Mouse (Mus musculus) liver, adult 2 months (tissue): Measurements from ENCODE around the gene Lzts2. TPM values are rescaled to one million over a fixed set of nuclear protein-coding genes. Genes with fewer than 3 reads are reported as not detected.

Experiments used
- DNase-seq: peaks from one replicate; pipeline ENCODE4 v3.0.0-alpha.2; 2011; ENCODE audit warnings: low read depth, low spot score; ENCODE audit errors: extremely low read depth
- H3K27ac ChIP-seq: fragments of 200-500 bp; replicated peaks from 2 replicates; pipeline ENCODE4 v1.5.1; 2012; ENCODE audit warnings: low read depth, mild to moderate bottlenecking, control low read depth, inconsistent platforms, low read length; ENCODE audit not compliant: insufficient read depth
- H3K27me3 ChIP-seq: fragments of 200-500 bp; 2 replicates; pipeline ENCODE4 v1.6.1; 2012; ENCODE audit warnings: mild to moderate bottlenecking, moderate library complexity, low read length, inconsistent platforms; ENCODE audit not compliant: control insufficient read depth, insufficient read depth
- H3K36me3 ChIP-seq: fragments of 200-500 bp; 2 replicates; pipeline ENCODE4 v1.6.1; 2012; ENCODE audit warnings: low read length, inconsistent platforms; ENCODE audit not compliant: control insufficient read depth, insufficient read depth
- H3K4me1 ChIP-seq: fragments of 200-500 bp; 2 replicates; pipeline ENCODE4 v1.6.1; 2011; ENCODE audit warnings: low read length; ENCODE audit not compliant: control insufficient read depth, insufficient read depth
- H3K4me3 ChIP-seq: fragments of 200-500 bp; 2 replicates; pipeline ENCODE4 v1.5.1; 2011; ENCODE audit warnings: low read depth, mild to moderate bottlenecking, control low read depth, low read length, moderate library complexity; ENCODE audit not compliant: insufficient read depth
- H3K79me2 ChIP-seq: fragments of 200-500 bp; 2 replicates; pipeline ENCODE4 v1.6.1; 2012; ENCODE audit warnings: inconsistent platforms, mild to moderate bottlenecking, low read length, moderate library complexity; ENCODE audit not compliant: control insufficient read depth, insufficient read depth
- H3K9ac ChIP-seq: fragments of 200-500 bp; 2 replicates; pipeline ENCODE4 v1.6.1; 2012; ENCODE audit warnings: low read depth, mild to moderate bottlenecking, control low read depth, inconsistent platforms, low read length
- CTCF ChIP-seq: fragments of 200-500 bp; IDR thresholded peaks from 2 replicates; pipeline ENCODE4 v1.5.1; 2011; ENCODE audit warnings: low read depth, low read length, control low read depth
- POLR2A ChIP-seq: fragments of 200-500 bp; IDR thresholded peaks from 2 replicates; pipeline ENCODE4 v1.6.1; 2011; ENCODE audit warnings: low read length, control low read depth; ENCODE audit not compliant: insufficient read depth; ENCODE audit errors: extremely low read depth
- WGBS: fragments of 180-500 bp; shearing (Covaris S2); methylation state at CpG from one replicate; pipeline ENCODE4 v1.1.7; 2018; 5-methylcytosine and 5-hydroxymethylcytosine counted together
- polyA plus RNA-seq: library from polyadenylated mRNA; depleted of rRNA; stranded (reverse); fragments of >200 nt; gene quantifications from 2 replicates; pipeline ENCODE4 v1.2.3, GENCODE M21; 2012
- total RNA-seq: library from RNA; depleted of rRNA; stranded (reverse); fragments of >200 nt; gene quantifications from 2 replicates; pipeline ENCODE4 v1.2.3, GENCODE M21; 2014

The Lzts2 gene
- total and polyA plus RNA-seq, 2 experiments = 3.4 to 14.3 TPM

DNA sequence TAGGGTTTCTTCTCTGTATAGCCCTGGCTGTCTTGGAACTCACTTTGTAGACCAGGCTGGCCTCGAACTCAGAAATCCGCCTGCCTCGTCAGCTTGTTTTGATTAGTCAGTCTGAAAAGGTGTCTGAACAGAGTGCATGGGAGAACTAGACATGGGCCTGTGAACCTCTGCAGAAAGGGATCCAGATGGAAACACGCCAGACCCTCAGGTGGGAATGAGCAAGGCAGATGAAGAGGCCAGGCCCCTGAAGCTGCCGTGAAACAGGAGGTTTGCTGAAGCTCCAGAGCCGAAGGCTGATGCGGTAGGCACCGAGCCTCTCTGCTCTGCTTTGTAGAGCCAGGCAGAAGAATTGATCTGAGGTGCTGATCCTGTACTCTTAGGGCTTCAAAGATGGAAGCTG is 2.0 kb upstream of the Lzts2 start:
- Histone ChIP-seq H3K79me2 (no peaks in the 10 kb centered on the region), H3K9ac (no peak overlapping the region), H3K27ac (no peak overlapping the region), H3K4me1 (peaks cover 19% of the 10 kb centered on the region), H3K36me3 (peaks cover 10% of the 10 kb centered on the region), H3K4me3 (no peak overlapping the region), H3K27me3 (no peaks in the 10 kb centered on the region)
- DNase-seq = no peak
- WGBS = 90% methylated on average over 8 of the region's 8 CpGs
- no peak for TF ChIP-seq CTCF
- TF ChIP-seq POLR2A = no peak

DNA sequence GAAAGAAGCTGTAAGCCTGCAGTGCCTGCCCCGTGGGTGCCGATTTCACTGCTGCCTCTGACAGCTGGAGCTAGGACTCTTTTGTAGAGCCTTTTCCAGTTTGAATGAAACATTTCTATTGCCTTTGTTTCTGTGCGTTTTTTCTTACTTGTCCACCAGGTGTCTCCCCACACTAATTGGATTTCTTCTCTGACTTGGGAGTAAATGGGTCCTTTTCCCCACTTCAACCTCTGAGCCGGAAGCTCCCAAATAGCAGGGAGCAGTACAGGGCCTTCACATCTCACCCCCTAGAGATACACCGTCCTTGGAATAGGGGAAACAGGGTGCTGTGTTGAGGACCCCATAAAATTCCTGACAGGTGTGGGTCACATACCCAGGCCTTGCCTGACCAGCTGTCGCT is 1.6 kb upstream of the Lzts2 start:
- Histone ChIP-seq H3K9ac (no peak overlapping the region), H3K27ac (no peak overlapping the region), H3K4me3 (no peak overlapping the region), H3K4me1 (peaks cover 15% of the 10 kb centered on the region), H3K36me3 (peaks cover 10% of the 10 kb centered on the region), H3K27me3 (no peaks in the 10 kb centered on the region), H3K79me2 (no peaks in the 10 kb centered on the region)
- 55% methylated on average over 6 of the region's 6 CpGs for WGBS
- TF ChIP-seq POLR2A (no peak), CTCF (no peak)
- no peak for DNase-seq

- H3K27me3 ChIP-seq = no peaks in the 10 kb centered on the region
- H3K36me3 ChIP-seq = peaks cover 10% of the 10 kb centered on the region
- H3K9ac ChIP-seq = no peak overlapping the region; the same call in 1 of the 2 replicates
- no peak for TF ChIP-seq CTCF
- TF ChIP-seq POLR2A = no peak
- no peak for DNase-seq
- peaks cover 4% of the 10 kb centered on the region; the same call in 1 of the 2 replicates for H3K79me2 ChIP-seq
- peaks cover 15% of the 10 kb centered on the region for H3K4me1 ChIP-seq
- 53% methylated on average over 6 of the region's 6 CpGs for WGBS
- H3K4me3 ChIP-seq = no peak overlapping the region
- peak overlapping the region; percentile 92 for H3K27ac ChIP-seq
Observed at GRCm38 (mm10) chr19:45013581-45014225, 511 bp upstream of the Lzts2 start.

DNA sequence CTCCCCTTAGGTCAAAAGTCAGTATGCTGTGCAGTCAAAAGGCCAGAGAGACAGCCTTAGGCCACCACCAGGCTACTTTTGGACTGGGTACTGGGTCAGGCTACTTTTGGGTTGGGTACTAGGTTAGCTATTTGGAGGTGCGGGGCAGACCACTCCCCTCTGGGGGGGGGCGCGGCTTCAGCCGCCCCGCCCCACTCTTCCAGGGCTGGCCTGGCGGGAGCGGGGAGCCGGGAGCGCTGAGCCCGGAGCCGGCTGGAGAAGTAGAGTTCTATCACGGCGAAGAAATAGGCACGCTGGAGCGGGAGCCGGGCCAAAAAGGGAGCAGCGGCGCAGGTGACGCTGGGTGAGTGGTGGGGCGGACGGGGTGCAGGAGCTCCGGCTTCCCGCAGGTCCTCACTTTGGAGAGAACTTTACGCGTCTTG is 778 bp downstream of the Lzts2 start:
- peak overlapping the region; percentile 73 for H3K4me3 ChIP-seq
- peak overlapping the region; percentile 92 for H3K27ac ChIP-seq
- H3K36me3 ChIP-seq = peaks cover 6% of the 10 kb centered on the region; the same call in 1 of the 2 replicates
- DNase-seq = peak; percentile 99
- no peaks in the 10 kb centered on the region for H3K27me3 ChIP-seq
- H3K79me2 ChIP-seq = peaks cover 5% of the 10 kb centered on the region; the same call in 1 of the 2 replicates
- TF ChIP-seq CTCF = no peak
- TF ChIP-seq POLR2A = peak; percentile 53; the same call in 1 of the 2 replicates
- under 1% methylated on average over 25 of the region's 25 CpGs for WGBS
- H3K4me1 ChIP-seq = peaks cover 16% of the 10 kb centered on the region
- peak overlapping the region; percentile 79 for H3K9ac ChIP-seq

DNA sequence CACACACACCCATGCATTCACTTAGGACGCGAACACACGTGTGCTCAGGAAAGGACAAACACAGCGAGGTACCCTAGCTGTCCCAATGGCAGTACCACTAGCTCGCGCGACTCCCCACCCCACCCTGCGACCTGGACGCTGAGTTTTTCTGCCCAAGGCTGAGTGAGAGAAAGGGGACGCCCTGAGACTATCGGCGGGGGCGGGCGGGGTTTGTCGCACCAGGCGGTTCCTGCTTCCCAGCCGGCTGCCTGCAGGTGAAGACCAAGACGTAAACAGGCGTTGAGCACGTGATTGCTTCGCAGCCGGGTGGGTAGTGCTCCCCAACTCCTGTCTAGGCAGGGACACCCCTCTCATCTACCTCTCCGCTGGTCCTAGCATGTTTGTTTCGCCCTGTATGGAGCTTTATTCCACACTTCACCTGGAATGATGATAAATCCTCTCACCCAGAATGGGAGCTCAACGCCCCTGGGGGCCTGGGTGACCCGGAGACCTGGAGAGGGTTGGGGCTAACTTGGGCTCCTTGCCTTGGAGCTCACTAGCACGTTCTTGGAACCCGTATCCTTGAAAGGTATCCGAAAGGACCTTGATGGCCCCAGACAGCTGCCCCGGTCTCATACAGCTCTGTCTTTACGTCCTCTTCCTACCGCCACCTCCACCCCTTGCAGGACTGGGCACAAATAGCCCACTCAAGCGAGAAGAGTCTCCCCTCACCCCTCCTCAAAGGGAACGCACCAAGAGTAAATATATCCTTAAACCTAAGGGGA is 1.5 kb downstream of the Lzts2 start:
- DNase-seq = peak; percentile 53
- Histone ChIP-seq H3K4me1 (peaks cover 16% of the 10 kb centered on the region), H3K4me3 (peak overlapping the region; percentile 73), H3K27ac (peak overlapping the region; percentile 91), H3K27me3 (no peaks in the 10 kb centered on the region), H3K36me3 (peaks cover 3% of the 10 kb centered on the region; the same call in 1 of the 2 replicates), H3K9ac (peak overlapping the region; percentile 79), H3K79me2 (peaks cover 10% of the 10 kb centered on the region; the same call in 1 of the 2 replicates)
- under 1% methylated on average over 34 of the region's 34 CpGs for WGBS
- TF ChIP-seq CTCF = no peak
- no peak for TF ChIP-seq POLR2A
